Mouse (Mus musculus) retina, adult 2 months (tissue): ENCODE measurements around the gene Nav2.

ENCODE experiments used
- DNase-seq: peaks from one replicate; pipeline ENCODE4 v3.0.0-alpha.2; 2012; ENCODE audit warnings: low read depth, low spot score

Nav2 gene

GRCm38 (mm10) chr7:49204856-49205255, 296.3 kb downstream of the Nav2 start:
- DNase-seq, result no peak

DNA sequence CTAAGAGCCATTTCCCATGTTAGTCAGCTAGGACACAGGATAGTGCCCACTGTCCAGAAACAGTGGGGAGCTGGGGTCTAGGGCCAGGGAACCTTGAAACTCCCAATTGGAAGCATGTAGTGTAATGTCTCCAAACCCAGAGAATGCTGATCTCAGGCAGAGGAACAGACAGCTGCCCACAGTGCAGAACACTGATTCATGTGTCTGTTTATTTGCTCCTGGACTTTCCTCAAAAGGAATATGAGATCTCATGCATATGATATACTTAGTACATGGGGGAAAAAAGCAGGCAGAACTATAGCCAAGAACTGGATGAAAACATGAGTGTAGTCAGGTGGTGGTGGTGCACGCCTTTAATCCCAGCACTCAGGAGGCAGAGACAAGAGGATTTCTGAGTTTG, 297.0 kb downstream of the Nav2 start:
- no peak for DNase-seq

DNA sequence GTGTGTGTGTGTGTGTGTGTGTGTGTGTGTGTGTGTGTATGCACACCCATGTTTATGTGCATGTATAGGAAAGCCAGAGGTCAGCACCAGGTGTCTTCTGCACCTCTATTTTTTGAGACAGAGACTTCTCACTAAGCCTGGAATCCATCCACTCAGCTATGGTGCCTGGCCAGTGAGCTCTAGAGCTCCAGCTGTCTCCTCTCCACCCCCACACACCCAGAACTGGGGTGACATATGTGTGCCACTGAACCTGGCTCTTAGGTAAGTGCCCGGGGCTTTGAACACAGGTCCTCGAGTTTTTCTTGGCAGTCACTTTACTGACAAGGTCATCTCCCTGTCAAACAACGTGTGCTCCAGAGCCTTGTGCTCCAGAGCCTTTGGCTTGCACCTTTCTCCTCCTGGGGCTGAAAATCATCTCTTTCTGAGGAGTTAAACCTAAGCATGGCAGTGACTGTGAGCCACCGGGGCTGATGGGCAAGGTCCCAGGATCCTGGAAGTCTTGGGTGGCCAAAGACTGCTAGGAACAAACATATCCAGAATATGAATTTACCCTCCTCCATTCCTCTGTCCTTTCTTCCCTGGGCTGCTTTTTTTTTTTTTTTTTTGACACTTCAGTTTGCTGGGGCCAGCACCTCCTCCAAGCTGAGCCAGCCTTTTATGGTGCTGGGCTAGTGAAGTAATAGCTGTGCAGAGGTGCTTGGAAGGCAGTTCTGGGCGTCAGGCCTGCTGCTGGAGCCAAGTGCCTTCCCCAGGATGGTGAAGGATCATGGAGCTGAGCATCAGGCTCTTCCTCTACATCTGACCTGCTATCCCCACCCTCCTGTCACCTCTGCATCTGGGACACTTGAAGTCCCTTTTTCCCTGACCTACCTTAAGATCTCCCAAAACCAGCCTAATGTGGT, 298.5 kb downstream of the Nav2 start:
- no peak for DNase-seq

GRCm38 (mm10) chr7:49209526-49209925, 301.0 kb downstream of the Nav2 start:
- DNase-seq, result no peak

DNA sequence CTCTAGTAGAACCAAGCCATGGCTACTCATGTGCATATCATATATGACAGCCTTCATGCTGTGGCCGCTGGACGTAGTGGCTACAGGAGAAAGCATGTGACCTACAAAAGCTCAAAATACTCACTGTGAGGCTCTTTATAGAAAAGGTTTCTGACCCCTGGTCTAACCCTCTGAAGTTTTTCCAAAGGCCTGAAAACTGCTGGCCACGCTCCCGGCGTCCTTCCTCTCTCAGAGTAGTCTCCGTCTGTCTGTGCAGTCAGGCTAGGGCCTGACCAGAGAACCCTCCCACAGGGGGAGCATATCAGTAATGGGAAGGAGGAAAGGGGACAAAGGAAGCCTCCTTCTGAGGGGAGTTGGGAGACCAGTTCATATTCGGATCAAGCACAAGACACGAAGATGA, 302.2 kb downstream of the Nav2 start:
- no peak for DNase-seq

- no peak for DNase-seq
These were observed 304.5 kb downstream of the Nav2 start for GRCm38 (mm10) chr7:49213011-49213410.

DNA sequence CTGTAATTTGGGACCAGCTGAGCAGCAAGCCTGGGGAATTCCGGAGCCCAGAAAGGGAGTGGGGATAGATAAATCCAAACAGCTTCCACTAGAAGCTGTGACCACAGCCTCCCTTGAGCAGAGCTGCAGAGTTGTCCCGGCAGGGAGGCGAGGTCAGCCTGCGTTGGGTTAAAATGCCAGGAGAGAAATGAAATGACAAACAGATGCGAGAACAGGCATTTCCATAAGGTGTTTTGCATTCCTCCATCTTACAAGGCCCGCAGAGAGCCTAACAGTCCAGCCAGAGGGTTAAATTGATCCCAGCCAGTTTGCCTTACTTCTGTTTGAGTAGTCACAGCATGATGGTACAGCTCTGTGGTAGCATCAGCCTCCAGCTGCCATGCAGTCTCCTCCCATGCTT, 309.3 kb downstream of the Nav2 start:
- no peak for DNase-seq

DNA sequence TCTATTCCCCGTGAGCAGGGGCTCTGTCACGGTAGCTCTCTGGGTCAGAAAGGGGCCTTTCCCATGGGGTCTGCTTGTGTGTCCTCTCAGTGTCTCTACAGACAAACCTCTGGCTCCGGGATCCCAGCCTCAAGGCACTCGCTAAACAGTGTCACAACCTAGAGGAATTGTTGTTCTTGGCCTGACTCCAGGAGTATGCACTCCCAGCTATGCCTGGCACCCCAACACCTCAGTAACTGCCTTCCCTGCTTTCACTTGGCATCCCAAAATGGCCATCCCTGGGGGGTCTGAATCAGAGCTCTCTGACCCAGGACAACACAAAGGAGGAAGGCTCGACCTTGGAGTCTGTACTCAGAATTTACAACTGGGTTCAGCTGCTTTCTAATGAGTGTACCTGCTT, 317.2 kb downstream of the Nav2 start:
- DNase-seq, result no peak

- no peak for DNase-seq
These were observed 324.5 kb downstream of the Nav2 start for GRCm38 (mm10) chr7:49232969-49233368.

GRCm38 (mm10) chr7:49234288-49234687, 325.8 kb downstream of the Nav2 start:
- DNase-seq, result no peak

- no peak for DNase-seq
These were observed 326.8 kb downstream of the Nav2 start for GRCm38 (mm10) chr7:49235271-49235681.

DNA sequence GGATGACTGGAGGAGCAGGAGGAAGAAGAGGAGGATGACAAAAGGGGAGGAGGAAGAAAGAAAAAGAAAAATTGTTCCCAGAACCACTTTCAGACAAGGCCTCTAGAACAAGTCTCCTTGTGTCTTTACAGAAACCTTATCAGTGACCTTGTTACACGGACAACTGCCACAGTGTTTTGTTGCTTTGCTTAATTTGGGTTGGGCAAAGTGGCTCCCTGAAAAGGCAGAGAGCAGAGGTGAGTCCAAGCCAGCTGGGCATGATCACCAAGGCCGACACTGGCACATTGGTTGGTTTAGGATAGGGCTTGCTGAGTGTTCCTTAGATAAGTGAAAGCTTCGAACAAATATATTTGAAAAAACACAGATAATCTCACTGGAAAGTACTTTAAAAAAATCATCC, 327.3 kb downstream of the Nav2 start:
- no peak for DNase-seq

DNA sequence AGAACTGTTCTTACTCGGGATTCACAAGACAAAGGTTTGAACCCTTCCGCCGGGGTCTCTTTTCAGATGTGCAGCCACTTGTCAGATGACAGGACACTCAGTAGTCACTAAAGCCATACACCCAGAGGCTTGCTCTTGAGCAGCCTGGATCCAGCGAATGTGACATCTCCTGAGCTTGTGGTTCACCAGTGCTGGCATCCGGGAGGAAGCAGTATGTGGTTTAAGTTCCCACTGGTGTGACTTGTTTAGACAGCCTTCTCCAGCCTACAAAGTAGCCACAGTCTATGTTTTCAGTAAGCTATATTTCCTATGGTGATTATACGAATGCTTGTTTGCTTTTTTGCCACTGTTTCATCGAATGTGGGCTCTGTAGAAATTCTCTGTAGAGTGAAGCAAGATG, 331.9 kb downstream of the Nav2 start:
- DNase-seq, result no peak

GRCm38 (mm10) chr7:49241229-49241751, 332.8 kb downstream of the Nav2 start:
- DNase-seq, result no peak

DNA sequence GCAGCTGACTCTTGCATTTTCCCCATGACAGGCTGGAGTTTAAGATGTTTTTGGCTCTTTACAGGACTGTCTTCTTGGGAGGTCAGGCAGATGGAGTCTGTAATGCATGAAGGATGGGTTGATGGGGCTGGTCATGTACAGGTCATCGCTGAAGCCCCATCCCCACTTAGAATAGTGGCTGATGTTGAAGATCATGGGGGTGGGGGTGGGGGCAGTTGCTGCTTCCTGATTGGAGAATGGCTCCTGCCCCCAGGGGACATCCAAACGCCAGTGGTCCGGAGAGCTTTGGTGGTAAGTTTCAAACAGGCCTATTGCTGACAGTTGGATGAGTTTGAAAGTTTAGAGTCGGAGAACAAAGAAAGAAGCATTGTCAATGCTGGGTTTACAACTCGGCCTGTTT, 333.7 kb downstream of the Nav2 start:
- DNase-seq, result no peak

DNA sequence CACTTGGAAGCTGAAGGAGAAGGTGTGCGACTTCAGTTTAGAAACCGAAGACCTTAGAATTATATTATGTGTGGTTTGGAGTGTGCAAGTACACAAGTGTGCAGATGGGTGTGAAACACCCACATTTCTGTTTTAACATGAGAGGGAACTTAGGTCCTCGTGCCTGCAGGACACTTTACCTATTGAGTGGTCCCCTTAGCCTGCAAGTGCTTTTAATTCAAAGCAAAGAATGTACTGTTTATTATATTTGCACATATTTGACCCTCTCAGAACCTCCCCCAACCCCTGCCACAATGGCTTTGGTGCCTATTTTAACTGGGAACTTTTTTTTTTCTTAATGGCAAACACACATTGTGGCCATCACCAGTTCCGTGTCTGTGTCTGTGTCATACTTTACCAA, 334.6 kb downstream of the Nav2 start:
- no peak for DNase-seq

- DNase-seq, result peak; percentile 45
These were observed 337.2 kb downstream of the Nav2 start for GRCm38 (mm10) chr7:49245537-49246239.

GRCm38 (mm10) chr7:49246240-49246578, 337.7 kb downstream of the Nav2 start:
- no peak for DNase-seq

- no peak for DNase-seq
These were observed 338.3 kb downstream of the Nav2 start for GRCm38 (mm10) chr7:49246584-49247481.

DNA sequence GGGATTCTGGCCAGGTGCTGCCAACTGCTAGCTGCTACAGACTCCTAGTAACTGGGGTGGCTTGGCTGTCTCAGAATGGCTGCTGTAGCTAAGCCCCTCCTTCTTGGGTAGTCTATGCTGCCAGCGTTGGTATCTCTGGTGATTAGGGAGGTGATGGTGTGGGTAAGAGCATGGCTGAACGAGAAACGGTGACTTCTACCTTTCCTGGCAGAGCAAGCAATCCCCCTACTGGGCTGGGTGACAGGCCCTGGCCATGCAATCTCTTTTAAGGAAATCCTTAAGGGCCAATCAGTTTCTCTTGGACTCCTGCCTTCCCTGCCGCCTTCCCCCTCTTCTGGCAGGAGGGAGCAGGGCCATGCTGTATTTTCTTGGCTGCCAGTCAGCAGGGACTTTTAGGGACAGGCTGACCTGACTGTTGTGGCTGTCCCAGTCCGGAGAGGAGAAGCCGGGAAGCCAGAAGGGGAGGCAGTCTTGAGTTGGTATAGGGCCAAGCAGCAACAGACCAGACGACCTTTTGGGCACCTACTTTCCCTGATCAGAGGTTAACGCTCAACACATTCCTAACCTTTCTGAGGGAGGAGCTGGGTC, 339.3 kb downstream of the Nav2 start:
- no peak for DNase-seq

DNA sequence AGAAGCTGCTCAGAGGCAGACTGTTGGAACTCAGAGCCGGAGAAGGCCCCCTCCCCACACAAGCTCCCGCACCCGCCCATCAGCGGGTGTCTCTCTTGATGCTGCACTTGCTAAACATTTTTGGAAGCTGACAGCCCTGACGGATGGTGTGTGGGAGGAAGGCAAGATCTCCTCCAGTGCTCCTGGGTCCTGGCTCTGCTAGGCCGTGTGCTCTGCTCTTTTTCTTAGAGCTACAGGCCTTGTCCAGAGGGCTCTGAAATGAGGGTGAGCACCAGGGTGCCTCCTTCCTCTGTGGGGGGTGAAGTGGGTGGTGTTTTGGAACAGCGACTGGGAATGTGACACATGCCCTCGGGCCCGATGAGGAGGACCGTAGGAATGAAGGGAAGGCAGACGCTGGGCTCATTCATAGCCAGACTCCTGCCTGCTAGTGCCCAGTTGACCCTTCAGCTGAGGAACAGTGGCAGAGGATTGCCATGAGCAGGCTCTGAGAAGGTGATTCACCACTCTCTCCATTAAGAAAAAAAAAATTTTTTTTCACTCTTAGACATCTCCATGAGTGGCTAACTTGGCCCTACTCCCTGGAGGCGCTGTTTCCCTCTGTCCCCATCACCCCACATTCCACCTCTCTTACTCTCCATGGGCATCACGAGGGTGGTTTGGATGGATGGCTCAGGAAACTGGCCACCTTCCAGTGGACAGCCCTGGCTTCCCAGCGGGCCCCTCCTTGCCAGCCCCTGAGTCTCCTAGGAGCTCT, 340.0 kb downstream of the Nav2 start:
- DNase-seq, result no peak
